Mouse (Mus musculus): ENCODE results near the gene Gngt2.

The Gngt2 gene

GRCm38 (mm10) chr11:95840694-95841497 is 3.9 kb downstream of the Gngt2 start:
- no peak for DNase-seq

GRCm38 (mm10) chr11:95841498-95841830 is 4.4 kb downstream of the Gngt2 start:
- DNase-seq, result no peak

GRCm38 (mm10) chr11:95842074-95842681 is 5.2 kb downstream of the Gngt2 start, which contains the start of gene Abi3:
TSS of gene Abi3 (minus strand) at chr11:95842476.
- DNase-seq, result peak; percentile 72 to 80

DNA sequence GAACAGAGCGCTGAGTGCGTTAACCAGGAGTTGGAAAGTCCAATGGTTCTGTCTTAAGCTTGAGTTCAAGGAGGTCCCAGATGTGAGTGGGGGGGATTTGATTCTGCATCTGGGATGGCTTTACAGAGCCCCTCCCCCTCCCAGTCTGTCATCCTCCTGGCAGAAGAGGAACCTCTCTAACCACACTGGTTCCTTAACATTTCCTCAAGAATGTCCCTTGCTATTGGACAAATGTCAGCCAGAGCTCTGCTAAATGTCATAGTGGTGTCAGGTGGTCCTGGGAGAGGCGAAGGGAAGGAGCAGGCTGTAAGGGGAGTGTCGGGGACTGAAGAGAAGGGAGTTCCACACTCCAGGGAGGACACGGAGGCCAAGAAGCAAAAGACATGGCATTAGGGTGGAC is 5.9 kb downstream of the Gngt2 start:
- DNase-seq, result peak; percentile 47 to 65

GRCm38 (mm10) chr11:95843421-95843950 is 6.5 kb downstream of the Gngt2 start:
- peak in 1 of 2 experiments; percentile 50 for DNase-seq

DNA sequence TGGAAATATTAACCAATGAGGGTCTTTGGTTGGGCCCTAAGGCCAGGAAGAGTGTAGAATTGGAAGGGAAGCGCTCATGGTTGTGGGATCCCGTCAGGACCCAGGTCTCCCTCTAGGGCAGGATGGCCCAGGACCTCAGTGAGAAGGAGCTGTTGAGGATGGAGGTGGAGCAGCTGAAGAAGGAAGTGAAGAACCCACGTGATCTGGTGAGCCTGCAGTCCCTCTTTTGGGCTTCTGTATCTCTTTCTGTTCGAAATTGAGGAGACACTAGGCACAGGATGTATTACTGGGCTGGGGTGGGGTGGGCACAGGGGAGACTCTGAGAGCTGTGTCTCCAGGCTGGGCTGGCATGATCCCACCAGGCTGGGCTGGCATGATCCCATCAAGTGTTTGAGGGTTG is 7.9 kb downstream of the Gngt2 start:
- no peak for DNase-seq

DNA sequence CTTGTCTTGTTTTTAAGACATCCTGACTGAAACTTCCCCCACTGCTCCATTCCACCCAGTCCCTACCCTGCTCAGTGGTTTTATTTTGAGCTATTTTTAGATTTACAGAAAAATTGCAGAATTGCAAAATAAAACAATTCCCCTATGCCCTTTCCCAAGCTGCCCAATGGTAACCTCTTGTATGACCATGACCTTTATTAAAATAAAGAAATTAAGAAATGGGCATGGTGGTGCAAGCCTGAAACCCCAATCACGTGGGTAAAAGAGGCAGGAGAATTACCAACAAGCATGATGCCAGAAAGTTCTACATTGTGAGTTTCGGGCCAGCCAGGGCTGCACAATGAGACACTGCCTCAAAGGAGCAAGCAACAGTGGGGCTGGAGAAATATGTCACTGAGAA is 13.9 kb downstream of the Gngt2 start:
- no peak for DNase-seq

DNA sequence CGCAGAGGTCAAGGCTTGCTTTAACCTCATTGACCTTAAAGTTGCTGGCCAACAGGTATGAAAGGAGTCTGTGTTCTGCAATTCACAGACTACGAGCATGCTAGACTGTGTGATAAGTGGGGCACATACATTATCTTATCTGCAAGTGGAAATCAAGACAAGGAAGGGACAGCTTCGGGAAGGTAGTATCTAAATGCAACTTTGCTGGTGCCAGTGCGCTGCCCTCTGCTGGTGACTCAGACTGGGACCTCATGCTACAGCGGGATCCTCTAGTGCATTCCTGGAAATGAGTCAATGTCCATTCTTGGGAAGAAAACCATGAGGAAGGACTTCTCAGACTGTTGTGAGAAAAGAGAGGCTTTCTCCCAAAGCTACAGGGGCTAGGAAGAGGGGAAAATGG is 16.7 kb downstream of the Gngt2 start:
- peak; percentile 82 to 91 for DNase-seq

- no peak for DNase-seq
These were observed 20.3 kb downstream of the Gngt2 start for GRCm38 (mm10) chr11:95857306-95857705.

- no peak for DNase-seq
These were observed 20.9 kb downstream of the Gngt2 start for GRCm38 (mm10) chr11:95857716-95858527.

DNA sequence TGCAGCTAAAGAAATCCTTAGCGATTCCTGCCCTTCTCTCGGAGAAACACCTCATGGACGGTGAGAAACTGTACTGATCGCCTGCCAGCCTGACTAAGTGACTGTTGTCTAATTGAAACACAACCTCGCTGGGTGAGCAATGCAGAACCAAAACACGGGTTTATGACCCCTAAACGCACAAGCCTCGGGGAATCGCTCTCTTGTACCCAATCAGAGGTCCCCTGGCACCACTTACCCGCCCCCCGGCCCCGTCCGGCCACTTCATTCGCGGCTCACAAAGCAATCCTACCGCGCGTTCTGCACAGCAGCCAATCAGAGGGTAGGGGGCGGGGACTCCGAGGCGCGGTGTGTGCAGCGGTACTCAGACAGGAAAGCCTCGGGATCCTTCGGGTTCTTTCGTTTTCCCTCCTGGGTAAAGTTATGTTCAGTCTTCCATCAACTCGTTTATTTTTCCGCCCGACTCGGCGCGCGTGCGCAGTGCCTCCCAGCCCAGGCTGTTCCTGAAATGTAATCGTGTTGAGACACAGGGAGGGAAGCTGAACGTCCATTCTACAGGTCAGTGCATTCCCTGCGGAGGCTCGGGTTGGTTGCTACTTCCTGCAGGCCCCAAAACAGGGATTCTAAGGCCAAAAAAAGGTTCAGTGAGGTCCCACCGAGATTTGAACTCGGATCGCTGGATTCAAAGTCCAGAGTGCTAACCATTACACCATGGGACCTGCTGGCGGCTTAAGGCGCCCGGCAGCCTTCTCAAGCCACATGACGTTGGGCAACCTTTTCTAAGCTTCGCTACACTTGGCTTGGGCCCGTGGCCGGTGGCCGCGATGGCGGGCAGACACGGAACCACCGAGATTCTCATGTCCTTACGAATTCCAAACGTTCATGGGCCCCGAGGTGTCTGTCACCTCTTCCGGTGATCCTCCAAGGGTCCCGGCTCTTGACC is 21.8 kb downstream of the Gngt2 start:
- peak; percentile 99 for DNase-seq

DNA sequence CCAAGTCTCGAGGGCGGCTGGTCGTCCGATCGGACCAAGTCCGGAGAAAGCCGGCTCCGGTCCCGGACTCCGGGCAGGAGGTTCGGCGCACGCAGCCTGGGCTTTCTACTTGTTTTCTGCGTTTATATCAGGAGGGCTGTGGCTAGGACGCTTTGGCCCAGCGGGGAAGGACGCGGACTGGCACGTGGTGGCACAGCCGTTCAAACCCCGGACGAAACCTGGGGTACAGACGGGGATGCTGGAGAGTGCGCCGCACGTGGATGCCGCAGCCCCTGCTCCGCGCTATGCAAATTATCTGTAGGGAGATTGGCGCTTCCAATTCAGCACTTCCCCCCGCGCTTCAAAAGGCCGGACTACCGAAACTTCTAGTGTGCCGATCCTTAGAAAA is 22.4 kb downstream of the Gngt2 start:
- peak in 1 of 2 experiments; percentile 67 for DNase-seq

DNA sequence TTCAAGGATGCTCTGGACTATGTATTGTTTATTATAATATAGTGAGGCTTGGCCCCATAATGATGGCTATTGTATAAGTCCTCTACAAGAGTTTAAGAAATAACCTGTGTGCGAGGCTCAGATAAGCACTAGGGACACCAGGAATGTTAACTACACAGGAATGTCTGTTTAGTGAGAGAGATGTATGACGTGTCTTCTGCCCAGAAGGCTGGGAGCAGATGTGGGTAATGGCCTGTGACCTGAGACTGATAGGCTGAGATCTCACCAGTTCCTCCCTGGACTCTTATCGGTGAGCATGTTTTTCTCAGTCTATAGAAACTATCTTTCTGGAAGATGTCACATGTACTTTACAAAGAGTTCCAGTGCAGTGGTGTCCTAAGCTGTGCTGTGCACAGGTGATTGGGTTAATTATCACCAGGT is 23.1 kb downstream of the Gngt2 start:
- DNase-seq, result no peak

DNA sequence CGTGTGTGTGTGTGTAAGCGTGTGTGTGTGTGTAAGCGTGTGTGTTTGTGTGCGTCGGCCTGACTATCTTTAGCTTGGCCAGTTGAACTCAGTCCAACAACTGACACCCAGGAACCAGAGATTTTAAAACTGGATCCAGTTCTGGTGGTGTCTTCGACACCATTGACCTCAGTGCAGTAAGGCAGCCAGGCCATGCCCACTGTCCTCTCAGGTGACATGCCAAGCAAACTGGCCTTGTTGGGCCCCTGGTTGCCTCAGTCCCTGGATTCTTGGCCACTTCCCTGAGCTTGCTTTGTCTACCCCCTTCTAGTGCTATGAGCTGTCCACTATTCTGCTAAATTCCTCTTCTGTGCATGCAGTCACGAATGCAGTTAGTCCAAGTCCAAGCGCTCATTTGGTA is 24.4 kb downstream of the Gngt2 start:
- DNase-seq, result no peak

DNA sequence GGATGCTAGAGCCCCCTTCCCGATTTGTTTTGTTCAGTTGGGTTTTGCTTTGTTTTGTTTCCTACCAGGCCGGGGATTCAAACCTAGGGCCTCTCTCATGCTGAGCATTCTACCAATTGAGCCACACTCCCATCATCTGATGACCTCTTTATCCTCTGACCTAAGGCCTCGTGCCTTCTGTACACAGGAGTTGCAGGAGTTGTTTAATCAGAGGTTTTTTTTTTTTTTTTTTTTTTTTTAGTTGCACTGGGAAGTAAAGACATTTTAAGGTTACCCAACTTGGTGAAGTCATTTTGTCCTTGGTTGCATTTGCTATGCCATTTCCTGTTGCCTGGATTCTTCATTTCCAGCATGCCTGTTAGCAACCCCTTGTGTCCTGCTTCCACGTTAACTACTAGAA is 32.4 kb downstream of the Gngt2 start:
- no peak for DNase-seq

DNA sequence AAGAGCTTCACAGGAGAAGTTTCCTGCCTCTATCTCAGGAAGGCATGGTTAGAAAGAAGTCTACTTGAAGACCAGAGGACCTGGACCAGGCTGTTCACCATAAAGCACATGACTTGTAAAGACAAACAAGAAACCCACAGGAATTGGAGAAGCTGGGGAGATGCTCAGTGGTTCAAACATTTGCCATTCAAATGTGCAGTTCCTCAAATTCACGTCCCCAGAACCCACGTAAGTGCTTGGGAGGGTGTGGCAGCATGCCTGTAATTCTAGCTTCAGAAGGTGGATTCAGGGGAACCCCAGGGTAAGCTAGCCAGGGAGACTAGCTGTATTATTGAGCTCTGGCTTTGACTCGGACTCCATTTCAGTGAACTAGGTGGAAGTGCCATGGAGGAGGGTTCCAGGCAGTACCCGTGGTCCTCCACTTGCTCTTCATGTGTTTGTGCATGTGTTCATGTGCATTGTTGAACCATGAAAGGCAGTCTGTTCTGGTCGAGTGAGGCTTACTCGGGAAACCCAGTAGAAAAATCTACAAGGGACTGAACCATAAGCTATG is 33.0 kb downstream of the Gngt2 start:
- no peak for DNase-seq

GRCm38 (mm10) chr11:95875804-95876203 is 38.8 kb downstream of the Gngt2 start:
- no peak for DNase-seq

GRCm38 (mm10) chr11:95876296-95876695 is 39.3 kb downstream of the Gngt2 start:
- DNase-seq, result peak; percentile 33 to 87

- peak in 1 of 2 experiments; percentile 26 for DNase-seq
These were observed 42.8 kb downstream of the Gngt2 start for GRCm38 (mm10) chr11:95879861-95880260.

DNA sequence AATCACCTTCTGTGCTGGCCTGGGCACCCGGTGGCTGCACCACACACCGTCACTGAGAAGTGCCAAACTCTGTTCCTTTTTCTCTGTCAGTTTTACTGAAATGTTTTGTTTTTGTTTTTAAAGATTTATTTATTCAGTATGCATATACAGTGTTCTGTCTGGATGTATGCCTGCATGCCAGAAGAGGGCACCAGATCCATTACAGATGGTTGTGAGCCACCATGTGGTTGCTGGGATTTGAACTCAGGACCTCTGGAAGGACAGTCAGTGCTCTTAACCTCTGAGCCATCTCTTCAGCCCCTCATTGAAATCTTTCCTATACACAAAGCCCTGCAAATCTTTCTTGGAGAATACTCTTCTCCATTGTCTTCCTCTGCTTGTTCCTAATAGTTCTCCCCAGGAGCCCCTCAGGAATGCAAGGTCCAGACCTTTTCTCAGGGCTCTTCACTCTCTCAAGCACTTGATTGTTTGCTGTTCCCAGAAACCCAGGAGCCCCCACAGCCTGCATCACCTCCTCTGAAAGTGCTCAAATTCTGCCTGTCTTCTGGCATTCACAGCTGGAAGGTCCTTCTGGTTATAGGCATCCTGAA is 53.5 kb downstream of the Gngt2 start:
- DNase-seq, result no peak
